Mouse (Mus musculus): ENCODE results near the gene Klk5. TPM values are rescaled to one million over a fixed set of nuclear protein-coding genes. Genes with fewer than 3 reads are reported as not detected.

Klk5 gene
- not detected in 2 replicates for polyA plus RNA-seq (2015; fragmentation: Nextera tagmentation; extraction: Ambion mirVana)

DNA sequence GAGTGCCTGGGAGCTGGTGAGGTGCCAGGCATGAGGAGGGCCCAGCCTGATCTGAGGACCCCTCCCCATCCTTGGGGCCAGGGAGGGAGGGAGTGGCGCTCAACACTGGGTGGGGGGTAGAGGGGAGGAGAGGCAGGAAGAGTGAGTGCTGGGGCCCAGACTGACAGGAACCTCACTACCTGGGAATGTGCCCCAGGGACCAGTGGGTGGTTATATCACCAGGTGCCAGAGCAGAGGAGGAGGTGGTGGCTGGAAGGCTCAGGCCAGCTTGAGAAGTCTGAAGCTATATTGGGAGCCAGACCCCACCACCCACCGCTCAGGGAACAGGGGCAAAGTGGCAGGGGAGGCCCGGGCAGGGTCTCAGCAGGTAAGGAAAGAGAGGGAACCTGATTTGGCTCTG, at the start of gene Klk5:
Klk5 (plus strand) TSS at position 271 of the 400 bp plus-strand sequence.
- no peak for ATAC-seq
- no peak within 1 kb of the TSS for H3K27ac ChIP-seq (ENCODE audit: low read length)
- H3K4me1 ChIP-seq (ENCODE audit: control insufficient read depth, insufficient read depth, low read length): no peaks in the 10 kb centered on the region
- H3K9me3 ChIP-seq (ENCODE audit: control insufficient read depth, low read length): no peaks in the 10 kb centered on the region
- H3K27me3 ChIP-seq (replicated peaks; ENCODE audit: control insufficient read depth, insufficient read depth, low read length): no peaks in the 10 kb centered on the region
- H3K36me3 ChIP-seq (ENCODE audit: control insufficient read depth, insufficient read depth, low read length): no peaks in the 10 kb centered on the region
- H3K9ac ChIP-seq (ENCODE audit: low read depth, low read length): no peak within 1 kb of the TSS
- no peak within 1 kb of the TSS for H3K4me2 ChIP-seq (ENCODE audit: low read depth, low read length)
- WGBS: 46% methylated on average over 3 of the region's 3 CpGs
- no peak within 1 kb of the TSS for H3K4me3 ChIP-seq (ENCODE audit: low read length)

DNA sequence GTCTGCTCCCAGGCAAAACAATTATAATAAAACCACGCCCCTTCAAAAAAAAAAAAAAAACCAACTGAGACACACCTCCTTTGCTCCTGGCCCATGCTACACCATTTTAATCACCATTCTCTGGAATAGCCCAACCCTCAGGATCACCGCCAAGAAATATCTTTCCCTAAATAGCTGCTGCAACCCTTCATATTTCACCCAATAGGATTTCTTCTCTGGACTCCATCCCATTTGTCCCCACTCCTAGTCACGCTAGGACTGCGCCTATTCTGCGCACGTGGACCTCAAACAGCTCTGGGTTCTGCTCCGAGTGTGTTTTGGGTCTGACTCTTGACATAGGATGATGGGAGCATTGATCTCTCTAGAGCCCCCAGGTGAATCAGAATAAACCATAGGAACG, 45.4 kb upstream of the Klk5 start:
- H3K27me3 ChIP-seq (replicated peaks; ENCODE audit: control insufficient read depth, insufficient read depth, low read length): 0 out of 2 replicates have a peak, but pooled peaks cover 3% of the 10 kb centered on the region

DNA sequence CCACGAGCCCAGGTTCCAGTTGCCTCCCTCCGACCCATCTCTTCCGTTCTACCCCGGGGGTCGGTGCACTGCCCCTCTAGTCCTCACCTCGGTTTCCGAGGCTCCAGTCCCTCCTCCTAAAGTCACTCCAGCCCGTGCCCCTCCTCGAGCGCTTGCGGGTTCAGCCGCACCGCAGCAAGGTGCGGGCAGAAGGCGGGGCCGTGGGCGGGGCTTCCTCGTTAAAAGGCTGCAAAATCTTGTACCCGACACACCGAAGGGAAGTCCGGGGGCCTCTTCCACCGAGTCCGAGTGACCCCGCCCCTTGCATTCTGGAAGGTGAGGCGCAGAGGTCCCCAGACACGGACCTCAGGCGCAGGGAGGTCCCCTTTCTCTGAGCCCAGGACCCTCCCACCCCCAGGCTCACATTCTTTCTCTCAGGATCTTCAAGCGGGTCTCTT, 44.4 kb upstream of the Klk5 start, which contains the start of gene Klk8:
Klk8 (plus strand) TSS at position 245 of the 437 bp plus-strand sequence.
- Histone ChIP-seq H3K9ac (ENCODE audit: low read depth, low read length) (peak within 1 kb of the TSS; percentile 58; the same call in 1 of the 2 replicates), H3K27ac (ENCODE audit: low read length) (no peak within 1 kb of the TSS), H3K4me2 (ENCODE audit: low read depth, low read length) (peak within 1 kb of the TSS; percentile 88), H3K4me1 (ENCODE audit: control insufficient read depth, insufficient read depth, low read length) (peaks cover 8% of the 10 kb centered on the region), H3K4me3 (ENCODE audit: low read length) (peak within 1 kb of the TSS; percentile 57), H3K36me3 (ENCODE audit: control insufficient read depth, insufficient read depth, low read length) (no peaks in the 10 kb centered on the region), H3K27me3 (replicated peaks; ENCODE audit: control insufficient read depth, insufficient read depth, low read length) (0 out of 2 replicates have a peak, but pooled peaks cover 3% of the 10 kb centered on the region), H3K9me3 (ENCODE audit: control insufficient read depth, low read length) (no peaks in the 10 kb centered on the region)
- peak; percentile 57; the same call in 1 of the 2 replicates for ATAC-seq
- WGBS: under 1% methylated on average over 28 of the region's 28 CpGs

More for the DNA sequence above, 45.4 kb upstream of the Klk5 start:
- H3K27ac ChIP-seq (ENCODE audit: low read length): no peak overlapping the region
- H3K9ac ChIP-seq (ENCODE audit: low read depth, low read length): no peak overlapping the region; the same call in 1 of the 2 replicates
- peak overlapping the region; percentile 88 for H3K4me2 ChIP-seq (ENCODE audit: low read depth, low read length)
- H3K9me3 ChIP-seq (ENCODE audit: control insufficient read depth, low read length): no peaks in the 10 kb centered on the region
- ATAC-seq: 0 out of 2 replicates have a peak, but pooled peaks have one; percentile 14
- WGBS: 8% methylated on average over 8 of the region's 8 CpGs
- H3K36me3 ChIP-seq (ENCODE audit: control insufficient read depth, insufficient read depth, low read length): no peaks in the 10 kb centered on the region
- peak overlapping the region; percentile 57 for H3K4me3 ChIP-seq (ENCODE audit: low read length)
- H3K4me1 ChIP-seq (ENCODE audit: control insufficient read depth, insufficient read depth, low read length): peaks cover 8% of the 10 kb centered on the region

DNA sequence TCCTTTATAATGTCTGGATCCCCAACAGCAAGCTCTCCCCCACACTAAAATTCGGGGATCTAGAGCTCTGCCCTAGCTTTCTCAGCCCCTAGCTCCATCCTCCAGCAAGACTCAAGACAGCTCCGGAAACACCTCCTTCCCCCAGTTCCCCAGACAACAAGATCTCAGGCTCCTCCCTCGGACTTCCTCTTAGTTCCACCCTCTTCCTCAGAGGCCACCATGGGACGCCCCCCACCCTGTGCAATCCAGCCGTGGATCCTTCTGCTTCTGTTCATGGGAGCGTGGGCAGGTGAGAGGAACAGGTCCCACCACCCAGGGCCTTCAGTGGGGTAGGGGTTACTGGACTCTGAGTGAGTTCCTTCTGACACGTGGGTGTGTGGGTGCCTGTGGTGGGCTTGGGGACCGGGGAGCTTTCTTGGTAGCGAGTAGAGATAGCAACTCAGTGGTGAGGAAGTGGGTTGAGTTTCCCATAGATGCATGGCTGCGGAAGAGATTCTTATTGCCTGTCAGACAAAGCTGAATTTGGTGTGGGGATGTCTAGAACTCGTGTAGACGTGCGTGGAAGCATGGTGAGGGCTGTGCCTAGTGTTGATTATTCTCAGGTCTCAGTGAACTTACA, 43.8 kb upstream of the Klk5 start:
- Histone ChIP-seq H3K9ac (ENCODE audit: low read depth, low read length) (peak overlapping the region; percentile 58; the same call in 1 of the 2 replicates), H3K4me1 (ENCODE audit: control insufficient read depth, insufficient read depth, low read length) (peaks cover 8% of the 10 kb centered on the region), H3K27ac (ENCODE audit: low read length) (no peak overlapping the region), H3K4me3 (ENCODE audit: low read length) (peak overlapping the region; percentile 57), H3K4me2 (ENCODE audit: low read depth, low read length) (peak overlapping the region; percentile 88), H3K9me3 (ENCODE audit: control insufficient read depth, low read length) (no peaks in the 10 kb centered on the region), H3K27me3 (replicated peaks; ENCODE audit: control insufficient read depth, insufficient read depth, low read length) (0 out of 2 replicates have a peak, but pooled peaks cover 3% of the 10 kb centered on the region), H3K36me3 (ENCODE audit: control insufficient read depth, insufficient read depth, low read length) (no peaks in the 10 kb centered on the region)
- WGBS: 35% methylated on average over 13 of the region's 13 CpGs
- 0 out of 2 replicates have a peak, but pooled peaks have one; percentile 16 for ATAC-seq

- no peak for ATAC-seq
- Histone ChIP-seq H3K27me3 (replicated peaks; ENCODE audit: control insufficient read depth, insufficient read depth, low read length) (0 out of 2 replicates have a peak, but pooled peaks cover 3% of the 10 kb centered on the region), H3K9me3 (ENCODE audit: control insufficient read depth, low read length) (no peaks in the 10 kb centered on the region), H3K4me2 (ENCODE audit: low read depth, low read length) (no peak overlapping the region), H3K27ac (ENCODE audit: low read length) (no peak overlapping the region), H3K9ac (ENCODE audit: low read depth, low read length) (no peak overlapping the region), H3K4me3 (ENCODE audit: low read length) (no peak overlapping the region), H3K4me1 (ENCODE audit: control insufficient read depth, insufficient read depth, low read length) (peaks cover 8% of the 10 kb centered on the region), H3K36me3 (ENCODE audit: control insufficient read depth, insufficient read depth, low read length) (no peaks in the 10 kb centered on the region)
- 77% methylated on average over 7 of the region's 7 CpGs for WGBS
These were observed 41.9 kb upstream of the Klk5 start for GRCm38 (mm10) chr7:43799876-43800275.

GRCm38 (mm10) chr7:43810994-43811393, 30.8 kb upstream of the Klk5 start, which contains the start of gene Klk7:
TSS of gene Klk7 (plus strand) at chr7:43811294.
- H3K9me3 ChIP-seq (ENCODE audit: control insufficient read depth, low read length): no peaks in the 10 kb centered on the region
- no peak within 1 kb of the TSS for H3K4me3 ChIP-seq (ENCODE audit: low read length)
- H3K4me2 ChIP-seq (ENCODE audit: low read depth, low read length): no peak within 1 kb of the TSS
- H3K36me3 ChIP-seq (ENCODE audit: control insufficient read depth, insufficient read depth, low read length): no peaks in the 10 kb centered on the region
- no peak within 1 kb of the TSS for H3K27ac ChIP-seq (ENCODE audit: low read length)
- no peaks in the 10 kb centered on the region for H3K4me1 ChIP-seq (ENCODE audit: control insufficient read depth, insufficient read depth, low read length)
- WGBS: 46% methylated on average over 5 of the region's 5 CpGs
- no peak within 1 kb of the TSS for H3K9ac ChIP-seq (ENCODE audit: low read depth, low read length)
- no peaks in the 10 kb centered on the region for H3K27me3 ChIP-seq (replicated peaks; ENCODE audit: control insufficient read depth, insufficient read depth, low read length)
- ATAC-seq: no peak

- Histone ChIP-seq H3K9me3 (ENCODE audit: control insufficient read depth, low read length) (no peaks in the 10 kb centered on the region), H3K9ac (ENCODE audit: low read depth, low read length) (no peak overlapping the region), H3K4me1 (ENCODE audit: control insufficient read depth, insufficient read depth, low read length) (no peaks in the 10 kb centered on the region), H3K27me3 (replicated peaks; ENCODE audit: control insufficient read depth, insufficient read depth, low read length) (no peaks in the 10 kb centered on the region), H3K36me3 (ENCODE audit: control insufficient read depth, insufficient read depth, low read length) (no peaks in the 10 kb centered on the region), H3K4me3 (ENCODE audit: low read length) (no peak overlapping the region), H3K4me2 (ENCODE audit: low read depth, low read length) (no peak overlapping the region), H3K27ac (ENCODE audit: low read length) (no peak overlapping the region)
- 88% methylated on average over 7 of the region's 7 CpGs for WGBS
- ATAC-seq: no peak
These were observed 26.6 kb upstream of the Klk5 start for GRCm38 (mm10) chr7:43815211-43815610.

DNA sequence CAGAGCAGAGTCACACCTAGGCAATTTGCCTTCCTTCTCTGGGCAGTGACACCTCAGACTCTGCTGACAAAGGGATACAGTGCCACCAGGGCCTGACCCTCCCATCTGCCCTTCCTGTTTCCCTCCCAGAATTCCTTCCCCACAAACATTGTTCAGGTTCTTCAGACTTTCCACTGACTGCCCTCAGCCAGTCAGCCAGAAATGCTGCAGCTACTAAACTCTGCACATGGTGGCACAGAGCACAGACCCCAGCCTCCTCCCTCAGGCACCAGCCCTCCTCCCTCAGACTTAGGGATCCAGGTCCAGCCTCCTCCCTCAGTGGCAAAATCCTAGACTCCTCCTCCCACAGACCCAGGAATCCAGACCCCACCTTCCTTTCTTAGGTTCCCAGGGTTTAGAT, 25.0 kb upstream of the Klk5 start:
- no peak for ATAC-seq
- H3K4me3 ChIP-seq (ENCODE audit: low read length): no peak overlapping the region

GRCm38 (mm10) chr7:43821581-43821980, 20.2 kb upstream of the Klk5 start:
- no peaks in the 10 kb centered on the region for H3K27me3 ChIP-seq (replicated peaks; ENCODE audit: control insufficient read depth, insufficient read depth, low read length)
- H3K36me3 ChIP-seq (ENCODE audit: control insufficient read depth, insufficient read depth, low read length): no peaks in the 10 kb centered on the region
- no peaks in the 10 kb centered on the region for H3K9me3 ChIP-seq (ENCODE audit: control insufficient read depth, low read length)
- no peak overlapping the region for H3K9ac ChIP-seq (ENCODE audit: low read depth, low read length)
- H3K27ac ChIP-seq (ENCODE audit: low read length): no peak overlapping the region
- H3K4me3 ChIP-seq (ENCODE audit: low read length): no peak overlapping the region
- 88% methylated on average over 7 of the region's 7 CpGs for WGBS
- H3K4me1 ChIP-seq (ENCODE audit: control insufficient read depth, insufficient read depth, low read length): no peaks in the 10 kb centered on the region
- ATAC-seq: no peak
- H3K4me2 ChIP-seq (ENCODE audit: low read depth, low read length): no peak overlapping the region

More for the DNA sequence above, 25.0 kb upstream of the Klk5 start:
- H3K27ac ChIP-seq (ENCODE audit: low read length): no peak overlapping the region
- no peaks in the 10 kb centered on the region for H3K9me3 ChIP-seq (ENCODE audit: control insufficient read depth, low read length)
- H3K4me2 ChIP-seq (ENCODE audit: low read depth, low read length): no peak overlapping the region
- H3K27me3 ChIP-seq (replicated peaks; ENCODE audit: control insufficient read depth, insufficient read depth, low read length): no peaks in the 10 kb centered on the region
- no peak overlapping the region for H3K9ac ChIP-seq (ENCODE audit: low read depth, low read length)
- H3K4me1 ChIP-seq (ENCODE audit: control insufficient read depth, insufficient read depth, low read length): no peaks in the 10 kb centered on the region
- no peaks in the 10 kb centered on the region for H3K36me3 ChIP-seq (ENCODE audit: control insufficient read depth, insufficient read depth, low read length)

Data from intestine, embryonic 16.5 days (tissue).